Mouse (Mus musculus) bone marrow macrophage, adult 2 months (primary cell): ENCODE measurements around the gene Rgs12. TPM values are rescaled to one million over a fixed set of nuclear protein-coding genes. Genes with fewer than 3 reads are reported as not detected.

ENCODE experiments used
- H3K27ac ChIP-seq: 2 replicates; pipeline ENCODE4 v1.5.1; 2012; ENCODE audit warnings: low read depth, low read length; ENCODE audit not compliant: insufficient read depth
- H3K4me1 ChIP-seq: 2 replicates; pipeline ENCODE4 v1.6.1; 2012; ENCODE audit warnings: low read length; ENCODE audit not compliant: control insufficient read depth, insufficient read depth
- H3K4me3 ChIP-seq: 2 replicates; pipeline ENCODE4 v1.5.1; 2012; ENCODE audit warnings: mild to moderate bottlenecking, low read length, moderate library complexity; ENCODE audit not compliant: insufficient read depth
- CTCF ChIP-seq: IDR thresholded peaks from 2 replicates; pipeline ENCODE4 v1.5.1; 2012; ENCODE audit warnings: low read depth, mild to moderate bottlenecking, low read length, moderate library complexity
- POLR2A ChIP-seq: IDR thresholded peaks from 2 replicates; pipeline ENCODE4 v1.6.1; 2012; ENCODE audit warnings: mild to moderate bottlenecking, low read depth, low read length, borderline replicate concordance
- polyA plus RNA-seq: library from polyadenylated mRNA; stranded (reverse); fragments of >200 nt; gene quantifications from 2 replicates; pipeline ENCODE4 v1.2.4, GENCODE M21; 2012; ENCODE audit not compliant: missing spikeins, insufficient read depth, insufficient read length

Gene Rgs12
- polyA plus RNA-seq, 1 experiment: 6.4 TPM

DNA sequence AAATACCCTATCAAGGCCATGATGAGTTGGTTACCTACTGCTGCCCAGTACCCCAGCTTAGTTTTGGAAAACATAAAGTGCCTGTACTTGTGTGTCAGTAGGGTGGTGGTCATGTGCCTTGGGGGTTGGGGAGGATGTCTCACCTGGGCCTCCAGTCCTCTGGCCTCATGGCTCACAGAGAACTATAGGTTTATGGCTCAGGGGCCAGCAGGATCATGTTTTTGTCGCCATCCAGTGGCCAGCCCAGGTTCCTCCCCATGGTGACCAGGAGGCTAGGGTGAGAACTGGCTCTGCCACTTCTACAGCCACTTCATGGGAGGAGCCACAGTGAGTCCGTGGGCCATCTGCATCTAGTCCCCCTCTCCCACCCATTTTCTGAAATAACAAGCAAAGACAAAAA is 75.7 kb downstream of the Rgs12 start:
- peak; percentile 46 for TF ChIP-seq CTCF
- TF ChIP-seq POLR2A: no peak
- H3K4me1 ChIP-seq: no peaks in the 10 kb centered on the region
- H3K4me3 ChIP-seq: no peak overlapping the region
- H3K27ac ChIP-seq: no peak overlapping the region

DNA sequence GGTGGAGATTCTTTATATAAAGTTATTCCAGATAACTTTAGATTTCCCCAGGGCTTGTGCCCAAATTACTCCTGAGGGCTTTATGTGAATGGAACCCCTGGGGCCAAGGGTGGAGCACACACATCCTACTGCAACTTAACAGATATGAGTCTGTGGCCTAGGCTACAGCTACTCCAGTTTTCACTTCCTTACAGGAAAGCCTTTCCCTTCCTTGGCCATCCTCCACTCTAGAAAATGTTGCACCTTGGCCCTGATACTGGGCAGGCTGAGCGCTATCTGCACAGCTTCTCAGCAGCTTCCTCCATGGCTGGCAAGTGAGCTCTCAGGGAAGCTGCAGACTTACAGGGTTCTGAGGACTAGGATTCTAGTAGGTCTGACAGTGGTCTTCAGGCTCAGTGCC is 80.1 kb downstream of the Rgs12 start:
- TF ChIP-seq POLR2A (no peak), CTCF (no peak)
- Histone ChIP-seq H3K27ac (no peak overlapping the region), H3K4me1 (peaks cover 14% of the 10 kb centered on the region), H3K4me3 (no peak overlapping the region)

DNA sequence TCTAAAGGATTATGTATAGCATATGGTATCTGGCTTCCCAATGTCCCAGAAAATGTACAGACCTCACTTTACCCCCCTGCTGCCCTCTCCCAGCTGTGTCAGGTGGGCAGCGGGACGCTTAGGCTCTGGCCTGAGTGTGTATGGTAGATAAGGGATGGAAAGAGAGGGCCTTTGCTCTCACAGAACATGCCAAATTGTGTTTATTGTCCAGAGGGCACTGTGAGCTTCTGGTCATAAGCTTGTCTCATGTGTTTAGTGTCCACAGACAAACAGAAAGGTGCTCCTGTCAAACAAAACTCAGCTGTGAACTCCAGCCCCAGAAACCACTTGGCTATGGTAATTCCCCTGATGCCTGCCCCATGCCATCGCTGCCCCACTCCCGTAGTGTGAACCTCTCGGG is 80.5 kb downstream of the Rgs12 start:
- H3K27ac ChIP-seq: no peak overlapping the region
- no peak for TF ChIP-seq POLR2A
- no peak for TF ChIP-seq CTCF
- H3K4me3 ChIP-seq: no peak overlapping the region
- H3K4me1 ChIP-seq: peaks cover 17% of the 10 kb centered on the region

- Histone ChIP-seq H3K27ac (no peak overlapping the region), H3K4me3 (no peak overlapping the region), H3K4me1 (peaks cover 43% of the 10 kb centered on the region)
- TF ChIP-seq CTCF (no peak), POLR2A (no peak)
Observed at GRCm38 (mm10) chr5:35033068-35033467, 83.8 kb downstream of the Rgs12 start.

- Histone ChIP-seq H3K27ac (no peak overlapping the region), H3K4me3 (no peak overlapping the region), H3K4me1 (peaks cover 43% of the 10 kb centered on the region)
- TF ChIP-seq POLR2A (no peak), CTCF (no peak)
Observed at GRCm38 (mm10) chr5:35033619-35034018, 84.4 kb downstream of the Rgs12 start.

GRCm38 (mm10) chr5:35035141-35035540 is 85.9 kb downstream of the Rgs12 start:
- H3K4me3 ChIP-seq: no peak overlapping the region
- peak overlapping the region; percentile 55 for H3K27ac ChIP-seq
- TF ChIP-seq POLR2A: no peak
- no peak for TF ChIP-seq CTCF
- peaks cover 43% of the 10 kb centered on the region for H3K4me1 ChIP-seq

- peak overlapping the region; percentile 55 for H3K27ac ChIP-seq
Observed at GRCm38 (mm10) chr5:35035795-35036194, 86.5 kb downstream of the Rgs12 start.

GRCm38 (mm10) chr5:35037438-35037837 is 88.2 kb downstream of the Rgs12 start:
- no peak overlapping the region for H3K27ac ChIP-seq
- no peak for TF ChIP-seq CTCF
- no peak for TF ChIP-seq POLR2A
- H3K4me3 ChIP-seq: no peak overlapping the region
- peaks cover 43% of the 10 kb centered on the region for H3K4me1 ChIP-seq

More at GRCm38 (mm10) chr5:35035795-35036194, 86.5 kb downstream of the Rgs12 start:
- Histone ChIP-seq H3K4me1 (peaks cover 43% of the 10 kb centered on the region), H3K4me3 (no peak overlapping the region)
- TF ChIP-seq POLR2A (no peak), CTCF (no peak)

DNA sequence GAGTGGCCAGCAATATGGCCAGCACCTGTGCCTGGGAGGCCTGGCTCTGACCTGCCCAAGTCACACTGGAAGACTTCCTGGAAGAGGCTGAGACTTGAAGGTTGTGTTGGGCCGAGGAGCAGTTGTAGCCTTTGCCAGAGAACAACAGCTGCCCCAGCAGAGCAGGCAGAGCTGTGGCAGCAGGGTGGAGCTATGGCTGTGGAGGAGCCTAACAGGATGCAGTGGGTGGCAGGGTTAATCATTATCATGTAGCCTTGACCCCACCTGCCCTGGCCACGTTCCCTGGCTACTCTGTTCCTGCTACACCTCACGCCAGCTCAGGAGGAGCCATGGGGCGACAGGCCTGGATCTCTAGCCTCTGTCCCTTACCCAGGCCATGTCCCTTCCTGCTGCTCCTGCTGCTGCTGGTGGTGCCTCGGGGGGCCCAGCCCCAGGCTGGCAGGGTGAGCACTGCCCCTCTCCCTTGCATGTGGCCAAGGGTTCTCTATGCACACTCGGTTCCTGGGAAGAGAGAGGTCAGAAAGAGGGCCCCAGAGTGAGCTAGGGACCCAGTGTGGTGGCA is 92.1 kb downstream of the Rgs12 start, which contains the start of gene Hgfac:
Gene Hgfac, plus strand, starts transcription at position 242 of the 562 bp plus-strand sequence.
- Histone ChIP-seq H3K4me3 (no peak within 1 kb of the TSS), H3K27ac (no peak within 1 kb of the TSS), H3K4me1 (peaks cover 12% of the 10 kb centered on the region)
- TF ChIP-seq POLR2A: no peak
- TF ChIP-seq CTCF: no peak

DNA sequence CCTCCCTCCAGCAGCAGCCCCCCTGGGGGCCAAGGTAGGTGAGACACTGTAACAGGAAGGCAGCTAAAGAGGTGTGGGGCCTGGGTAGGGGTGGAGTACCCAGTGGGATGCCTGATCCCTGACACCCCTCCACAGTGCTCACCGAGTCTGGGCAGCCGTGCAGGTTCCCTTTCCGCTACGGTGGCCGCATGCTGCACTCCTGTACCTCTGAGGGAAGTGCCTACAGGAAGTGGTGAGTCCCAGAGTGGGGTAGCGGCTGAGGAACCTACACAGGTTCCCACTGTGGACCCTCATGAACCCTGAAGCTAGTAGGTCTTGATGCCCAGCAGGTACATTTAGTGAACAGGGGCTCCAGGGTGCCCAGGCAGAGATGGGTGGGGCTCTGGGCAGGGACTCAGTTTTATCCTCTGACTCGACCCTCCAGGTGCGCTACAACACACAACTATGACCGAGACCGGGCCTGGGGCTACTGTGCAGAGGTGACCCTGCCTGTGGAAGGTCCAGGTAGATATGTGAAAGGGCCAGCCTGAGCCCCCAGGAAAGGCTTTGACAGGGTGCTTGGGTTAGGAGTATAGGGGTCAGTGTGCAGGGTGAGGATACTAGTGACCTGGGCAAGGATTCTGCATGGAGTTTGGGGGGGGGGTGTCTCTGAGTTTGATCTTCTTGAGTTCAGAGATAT is 93.3 kb downstream of the Rgs12 start:
- no peak for TF ChIP-seq POLR2A
- no peak for TF ChIP-seq CTCF
- Histone ChIP-seq H3K27ac (no peak overlapping the region), H3K4me3 (no peak overlapping the region), H3K4me1 (peaks cover 3% of the 10 kb centered on the region)

- no peaks in the 10 kb centered on the region for H3K4me1 ChIP-seq
- H3K4me3 ChIP-seq: no peak overlapping the region
- no peak overlapping the region for H3K27ac ChIP-seq
- TF ChIP-seq CTCF (peak; percentile 64), POLR2A (no peak)
Observed at GRCm38 (mm10) chr5:35043110-35043451, 93.8 kb downstream of the Rgs12 start.
